Mouse (Mus musculus): ENCODE measurements around the gene Gm45837. TPM values are rescaled to one million over a fixed set of nuclear protein-coding genes. Genes with fewer than 3 reads are reported as not detected.

Gm45837 gene
- polyA plus RNA-seq, 1 experiment from 2014 or later: not detected

GRCm38 (mm10) chr7:101376701-101377340 is 33.9 kb upstream of the Gm45837 start:
- no peak overlapping the region for H3K9ac ChIP-seq (replicated peaks; ENCODE audit: low read depth, low read length)
- H3K36me3 ChIP-seq (ENCODE audit: control insufficient read depth, insufficient read depth): no peaks in the 10 kb centered on the region
- WGBS: 46% methylated on average over 10 of the region's 10 CpGs
- ATAC-seq: peak; percentile 69
- H3K4me3 ChIP-seq (replicated peaks; ENCODE audit: low read length): no peak overlapping the region
- peaks cover 18% of the 10 kb centered on the region for H3K4me1 ChIP-seq (replicated peaks; ENCODE audit: control insufficient read depth, insufficient read depth, low read length)
- H3K27ac ChIP-seq (ENCODE audit: low read length): no peak overlapping the region
- H3K9me3 ChIP-seq (ENCODE audit: control insufficient read depth, low read length): no peaks in the 10 kb centered on the region
- H3K4me2 ChIP-seq (ENCODE audit: low read length): no peak overlapping the region
- H3K27me3 ChIP-seq (replicated peaks; ENCODE audit: control insufficient read depth, insufficient read depth, low read length): no peaks in the 10 kb centered on the region

- H3K4me3 ChIP-seq (replicated peaks; ENCODE audit: low read length): no peak overlapping the region
- 18% methylated on average over 6 of the region's 7 CpGs for WGBS
- no peaks in the 10 kb centered on the region for H3K27me3 ChIP-seq (replicated peaks; ENCODE audit: control insufficient read depth, insufficient read depth, low read length)
- no peaks in the 10 kb centered on the region for H3K9me3 ChIP-seq (ENCODE audit: control insufficient read depth, low read length)
- H3K36me3 ChIP-seq (ENCODE audit: control insufficient read depth, insufficient read depth): no peaks in the 10 kb centered on the region
- peaks cover 18% of the 10 kb centered on the region for H3K4me1 ChIP-seq (replicated peaks; ENCODE audit: control insufficient read depth, insufficient read depth, low read length)
- H3K9ac ChIP-seq (replicated peaks; ENCODE audit: low read depth, low read length): no peak overlapping the region
- peak; percentile 48; the same call in 1 of the 2 replicates for ATAC-seq
- no peak overlapping the region for H3K27ac ChIP-seq (ENCODE audit: low read length)
- H3K4me2 ChIP-seq (ENCODE audit: low read length): peak overlapping the region; percentile 16; the same call in 1 of the 2 replicates
Observed at GRCm38 (mm10) chr7:101377741-101378262, 32.9 kb upstream of the Gm45837 start.

GRCm38 (mm10) chr7:101378285-101378684 is 32.4 kb upstream of the Gm45837 start:
- H3K27ac ChIP-seq (ENCODE audit: low read length): no peak overlapping the region
- no peaks in the 10 kb centered on the region for H3K27me3 ChIP-seq (replicated peaks; ENCODE audit: control insufficient read depth, insufficient read depth, low read length)
- H3K36me3 ChIP-seq (ENCODE audit: control insufficient read depth, insufficient read depth): no peaks in the 10 kb centered on the region
- H3K4me3 ChIP-seq (replicated peaks; ENCODE audit: low read length): no peak overlapping the region
- ATAC-seq: no peak
- 0 out of 2 replicates have a peak overlapping the region, but pooled peaks have one; percentile 1 for H3K9ac ChIP-seq (replicated peaks; ENCODE audit: low read depth, low read length)
- H3K4me1 ChIP-seq (replicated peaks; ENCODE audit: control insufficient read depth, insufficient read depth, low read length): peaks cover 18% of the 10 kb centered on the region
- H3K4me2 ChIP-seq (ENCODE audit: low read length): peak overlapping the region; percentile 11; the same call in 1 of the 2 replicates
- WGBS: 68% methylated on average over 3 of the region's 3 CpGs
- H3K9me3 ChIP-seq (ENCODE audit: control insufficient read depth, low read length): no peaks in the 10 kb centered on the region

- 62% methylated on average over 5 of the region's 5 CpGs for WGBS
Observed at GRCm38 (mm10) chr7:101378796-101379465, 31.8 kb upstream of the Gm45837 start.

GRCm38 (mm10) chr7:101379732-101380131 is 31.0 kb upstream of the Gm45837 start:
- Histone ChIP-seq H3K4me3 (replicated peaks; ENCODE audit: low read length) (no peak overlapping the region), H3K4me1 (replicated peaks; ENCODE audit: control insufficient read depth, insufficient read depth, low read length) (peaks cover 18% of the 10 kb centered on the region), H3K27me3 (replicated peaks; ENCODE audit: control insufficient read depth, insufficient read depth, low read length) (no peaks in the 10 kb centered on the region), H3K4me2 (ENCODE audit: low read length) (no peak overlapping the region), H3K9ac (replicated peaks; ENCODE audit: low read depth, low read length) (no peak overlapping the region), H3K27ac (ENCODE audit: low read length) (no peak overlapping the region), H3K36me3 (ENCODE audit: control insufficient read depth, insufficient read depth) (no peaks in the 10 kb centered on the region), H3K9me3 (ENCODE audit: control insufficient read depth, low read length) (no peaks in the 10 kb centered on the region)
- ATAC-seq: no peak
- 77% methylated on average over 2 of the region's 2 CpGs for WGBS

More at GRCm38 (mm10) chr7:101378796-101379465, 31.8 kb upstream of the Gm45837 start:
- no peak for ATAC-seq
- no peak overlapping the region for H3K4me3 ChIP-seq (replicated peaks; ENCODE audit: low read length)
- H3K36me3 ChIP-seq (ENCODE audit: control insufficient read depth, insufficient read depth): no peaks in the 10 kb centered on the region
- peaks cover 18% of the 10 kb centered on the region for H3K4me1 ChIP-seq (replicated peaks; ENCODE audit: control insufficient read depth, insufficient read depth, low read length)
- no peaks in the 10 kb centered on the region for H3K9me3 ChIP-seq (ENCODE audit: control insufficient read depth, low read length)
- no peaks in the 10 kb centered on the region for H3K27me3 ChIP-seq (replicated peaks; ENCODE audit: control insufficient read depth, insufficient read depth, low read length)
- no peak overlapping the region for H3K27ac ChIP-seq (ENCODE audit: low read length)
- no peak overlapping the region for H3K9ac ChIP-seq (replicated peaks; ENCODE audit: low read depth, low read length)
- no peak overlapping the region for H3K4me2 ChIP-seq (ENCODE audit: low read length)

- no peaks in the 10 kb centered on the region for H3K36me3 ChIP-seq (ENCODE audit: control insufficient read depth, insufficient read depth)
- H3K27me3 ChIP-seq (replicated peaks; ENCODE audit: control insufficient read depth, insufficient read depth, low read length): no peaks in the 10 kb centered on the region
- H3K4me1 ChIP-seq (replicated peaks; ENCODE audit: control insufficient read depth, insufficient read depth, low read length): peaks cover 17% of the 10 kb centered on the region
- ATAC-seq: no peak
- no peak overlapping the region for H3K4me2 ChIP-seq (ENCODE audit: low read length)
- no peak overlapping the region for H3K9ac ChIP-seq (replicated peaks; ENCODE audit: low read depth, low read length)
- 84% methylated on average over 6 of the region's 6 CpGs for WGBS
- H3K4me3 ChIP-seq (replicated peaks; ENCODE audit: low read length): no peak overlapping the region
- no peak overlapping the region for H3K27ac ChIP-seq (ENCODE audit: low read length)
- no peaks in the 10 kb centered on the region for H3K9me3 ChIP-seq (ENCODE audit: control insufficient read depth, low read length)
Observed at GRCm38 (mm10) chr7:101381512-101381911, 29.2 kb upstream of the Gm45837 start.

GRCm38 (mm10) chr7:101382378-101382777 is 28.3 kb upstream of the Gm45837 start:
- no peak overlapping the region for H3K9ac ChIP-seq (replicated peaks; ENCODE audit: low read depth, low read length)
- H3K4me3 ChIP-seq (replicated peaks; ENCODE audit: low read length): no peak overlapping the region
- WGBS: 79% methylated on average over 8 of the region's 8 CpGs
- no peaks in the 10 kb centered on the region for H3K9me3 ChIP-seq (ENCODE audit: control insufficient read depth, low read length)
- H3K36me3 ChIP-seq (ENCODE audit: control insufficient read depth, insufficient read depth): no peaks in the 10 kb centered on the region
- H3K4me2 ChIP-seq (ENCODE audit: low read length): no peak overlapping the region
- no peaks in the 10 kb centered on the region for H3K27me3 ChIP-seq (replicated peaks; ENCODE audit: control insufficient read depth, insufficient read depth, low read length)
- H3K4me1 ChIP-seq (replicated peaks; ENCODE audit: control insufficient read depth, insufficient read depth, low read length): peaks cover 10% of the 10 kb centered on the region
- no peak overlapping the region for H3K27ac ChIP-seq (ENCODE audit: low read length)
- ATAC-seq: no peak

- Histone ChIP-seq H3K4me3 (replicated peaks; ENCODE audit: low read length) (no peak overlapping the region), H3K4me1 (replicated peaks; ENCODE audit: control insufficient read depth, insufficient read depth, low read length) (no peaks in the 10 kb centered on the region), H3K27ac (ENCODE audit: low read length) (no peak overlapping the region), H3K4me2 (ENCODE audit: low read length) (no peak overlapping the region), H3K27me3 (replicated peaks; ENCODE audit: control insufficient read depth, insufficient read depth, low read length) (no peaks in the 10 kb centered on the region), H3K36me3 (ENCODE audit: control insufficient read depth, insufficient read depth) (no peaks in the 10 kb centered on the region), H3K9ac (replicated peaks; ENCODE audit: low read depth, low read length) (no peak overlapping the region), H3K9me3 (ENCODE audit: control insufficient read depth, low read length) (no peaks in the 10 kb centered on the region)
- no peak for ATAC-seq
- 85% methylated on average over 3 of the region's 3 CpGs for WGBS
Observed at GRCm38 (mm10) chr7:101383756-101384155, 26.9 kb upstream of the Gm45837 start.

- Histone ChIP-seq H3K27ac (ENCODE audit: low read length) (no peak overlapping the region), H3K9me3 (ENCODE audit: control insufficient read depth, low read length) (no peaks in the 10 kb centered on the region), H3K4me2 (ENCODE audit: low read length) (no peak overlapping the region), H3K27me3 (replicated peaks; ENCODE audit: control insufficient read depth, insufficient read depth, low read length) (no peaks in the 10 kb centered on the region), H3K4me1 (replicated peaks; ENCODE audit: control insufficient read depth, insufficient read depth, low read length) (no peaks in the 10 kb centered on the region), H3K9ac (replicated peaks; ENCODE audit: low read depth, low read length) (no peak overlapping the region), H3K36me3 (ENCODE audit: control insufficient read depth, insufficient read depth) (no peaks in the 10 kb centered on the region), H3K4me3 (replicated peaks; ENCODE audit: low read length) (no peak overlapping the region)
- no peak for ATAC-seq
- 64% methylated on average over 10 of the region's 10 CpGs for WGBS
Observed at GRCm38 (mm10) chr7:101384931-101385330, 25.8 kb upstream of the Gm45837 start.

Measured in forebrain, embryonic 16.5 days (tissue).